Mouse (Mus musculus): ENCODE data around the gene Recql.

Gene Recql

GRCm38 (mm10) chr6:142387011-142387754 lies at the start of gene Recql, which contains the start of gene Golt1b:
Gene Recql (minus strand): TSS chr6:142387087.
Gene Golt1b (plus strand): TSS chr6:142387221.
- peak; percentile 96 to 98 for DNase-seq (ENCODE audit: low spot score in 2 of 2)

GRCm38 (mm10) chr6:142429072-142429471 lies 42.2 kb upstream of the Recql start:
- DNase-seq (ENCODE audit: low spot score in 2 of 2) = no peak

GRCm38 (mm10) chr6:142424976-142425375 lies 38.1 kb upstream of the Recql start:
- no peak for DNase-seq (ENCODE audit: low spot score in 2 of 2)

GRCm38 (mm10) chr6:142414597-142414996 lies 27.7 kb upstream of the Recql start:
- no peak for DNase-seq (ENCODE audit: low spot score in 2 of 2)

GRCm38 (mm10) chr6:142413845-142414244 lies 27.0 kb upstream of the Recql start:
- no peak for DNase-seq (ENCODE audit: low spot score in 2 of 2)

- DNase-seq (ENCODE audit: low spot score in 2 of 2) = no peak
These were observed 26.1 kb upstream of the Recql start, which contains the start of gene Spx for GRCm38 (mm10) chr6:142412906-142413491. Gene Spx (plus strand): TSS chr6:142413441.

- DNase-seq (ENCODE audit: low spot score in 2 of 2) = no peak
These were observed 24.3 kb upstream of the Recql start for GRCm38 (mm10) chr6:142411140-142411539.

- no peak for DNase-seq (ENCODE audit: low spot score in 2 of 2)
These were observed 8.9 kb upstream of the Recql start for GRCm38 (mm10) chr6:142395756-142396155.

GRCm38 (mm10) chr6:142394669-142395068 lies 7.8 kb upstream of the Recql start:
- DNase-seq (ENCODE audit: low spot score in 2 of 2) = no peak

GRCm38 (mm10) chr6:142392312-142392711 lies 5.4 kb upstream of the Recql start:
- DNase-seq (ENCODE audit: low spot score in 2 of 2) = no peak

GRCm38 (mm10) chr6:142389101-142389500 lies 2.2 kb upstream of the Recql start:
- DNase-seq (ENCODE audit: low spot score in 2 of 2) = no peak

- no peak for DNase-seq (ENCODE audit: low spot score in 2 of 2)
These were observed 926 bp upstream of the Recql start for GRCm38 (mm10) chr6:142387755-142388271.

- no peak for DNase-seq (ENCODE audit: low spot score in 2 of 2)
These were observed 439 bp downstream of the Recql start for GRCm38 (mm10) chr6:142386285-142387010.

GRCm38 (mm10) chr6:142384521-142384920 lies 2.4 kb downstream of the Recql start:
- DNase-seq (ENCODE audit: low spot score in 2 of 2) = no peak

GRCm38 (mm10) chr6:142381615-142382014 lies 5.3 kb downstream of the Recql start:
- no peak for DNase-seq (ENCODE audit: low spot score in 2 of 2)

GRCm38 (mm10) chr6:142379961-142380360 lies 6.9 kb downstream of the Recql start:
- no peak for DNase-seq (ENCODE audit: low spot score in 2 of 2)

- no peak for DNase-seq (ENCODE audit: low spot score in 2 of 2)
These were observed 8.1 kb downstream of the Recql start for GRCm38 (mm10) chr6:142378576-142379330.

GRCm38 (mm10) chr6:142377081-142377480 lies 9.8 kb downstream of the Recql start:
- DNase-seq (ENCODE audit: low spot score in 2 of 2) = no peak

GRCm38 (mm10) chr6:142369568-142369967 lies 17.3 kb downstream of the Recql start:
- DNase-seq (ENCODE audit: low spot score in 2 of 2) = no peak

- DNase-seq (ENCODE audit: low spot score in 2 of 2) = no peak
These were observed 19.3 kb downstream of the Recql start for GRCm38 (mm10) chr6:142367565-142367964.

GRCm38 (mm10) chr6:142366473-142367018 lies 20.3 kb downstream of the Recql start:
- no peak for DNase-seq (ENCODE audit: low spot score in 2 of 2)

Data from thymus, postnatal 10 days (tissue).